Mouse (Mus musculus) midbrain, embryonic 10.5 days (tissue): ENCODE results near the gene Myrf. TPM values are rescaled to one million over a fixed set of nuclear protein-coding genes. Genes with fewer than 3 reads are reported as not detected.

Experiments
- DNase-seq: peaks from one replicate; pipeline ENCODE4 v3.0.0-alpha.2; 2017; ENCODE audit warnings: low spot score
- H3K27ac ChIP-seq: fragments of 300-500 bp; sonication (generic); replicated peaks from 2 replicates; pipeline ENCODE4 v1.5.1; 2016; ENCODE audit warnings: mild to moderate bottlenecking
- H3K27me3 ChIP-seq: fragments of 300-500 bp; sonication (generic); 2 replicates; pipeline ENCODE4 v1.6.1; 2016; ENCODE audit warnings: low read depth, mild to moderate bottlenecking; ENCODE audit not compliant: poor library complexity, severe bottlenecking
- H3K36me3 ChIP-seq: fragments of 300-500 bp; sonication (generic); 2 replicates; pipeline ENCODE4 v1.6.1; 2016; ENCODE audit warnings: mild to moderate bottlenecking, moderate library complexity
- H3K4me1 ChIP-seq: fragments of 300-500 bp; sonication (generic); 2 replicates; pipeline ENCODE4 v1.6.1; 2016
- H3K4me3 ChIP-seq: fragments of 300-500 bp; sonication (generic); 2 replicates; pipeline ENCODE4 v1.5.1; 2016; ENCODE audit warnings: mild to moderate bottlenecking, moderate library complexity
- H3K9me3 ChIP-seq: fragments of 300-500 bp; sonication (generic); replicated peaks from 2 replicates; pipeline ENCODE4 v1.6.1; 2016; ENCODE audit warnings: mild to moderate bottlenecking
- WGBS: fragments of 180-500 bp; shearing (Covaris S2); methylation state at CpG from one replicate; pipeline ENCODE4 v1.1.7; 2016; 5-methylcytosine and 5-hydroxymethylcytosine counted together
- polyA plus RNA-seq: library from polyadenylated mRNA; unstranded; fragments of >200 nt; fragmentation: Nextera tagmentation; extraction: Ambion mirVana; gene quantifications from 2 replicates; pipeline ENCODE4 v1.2.1, GENCODE M21; 2016

Gene Myrf
- polyA plus RNA-seq, 1 experiment from 2014 or later, result 2.2 TPM

GRCm38 (mm10) chr19:10239975-10240653, 434 bp downstream of the Myrf start:
- H3K27ac ChIP-seq, result peak overlapping the region; percentile 80
- DNase-seq, result no peak
- no peaks in the 10 kb centered on the region for H3K9me3 ChIP-seq
- peaks cover 50% of the 10 kb centered on the region for H3K27me3 ChIP-seq
- H3K4me1 ChIP-seq, result peaks cover 39% of the 10 kb centered on the region
- peak overlapping the region; percentile 65 for H3K4me3 ChIP-seq
- 3% methylated on average over 26 of the region's 26 CpGs for WGBS
- no peaks in the 10 kb centered on the region for H3K36me3 ChIP-seq

GRCm38 (mm10) chr19:10239419-10239818, 1.1 kb downstream of the Myrf start:
- peaks cover 50% of the 10 kb centered on the region for H3K27me3 ChIP-seq
- WGBS, result 40% methylated on average over 2 of the region's 2 CpGs
- no peaks in the 10 kb centered on the region for H3K36me3 ChIP-seq
- no peak overlapping the region for H3K27ac ChIP-seq
- H3K4me3 ChIP-seq, result peak overlapping the region; percentile 65; the same call in 1 of the 2 replicates
- no peak for DNase-seq
- no peaks in the 10 kb centered on the region for H3K9me3 ChIP-seq
- peaks cover 39% of the 10 kb centered on the region for H3K4me1 ChIP-seq

- Histone ChIP-seq H3K4me3 (no peak overlapping the region), H3K27me3 (peaks cover 50% of the 10 kb centered on the region), H3K9me3 (no peaks in the 10 kb centered on the region), H3K4me1 (peaks cover 29% of the 10 kb centered on the region), H3K27ac (no peak overlapping the region), H3K36me3 (no peaks in the 10 kb centered on the region)
- DNase-seq, result no peak
- 64% methylated on average over 3 of the region's 3 CpGs for whole genome bisulfite sequencing
These were observed 2.1 kb downstream of the Myrf start for GRCm38 (mm10) chr19:10238477-10238876.

GRCm38 (mm10) chr19:10235784-10236565, 4.6 kb downstream of the Myrf start:
- H3K27ac ChIP-seq, result no peak overlapping the region
- no peaks in the 10 kb centered on the region for H3K36me3 ChIP-seq
- peaks cover 41% of the 10 kb centered on the region for H3K4me1 ChIP-seq
- no peaks in the 10 kb centered on the region for H3K9me3 ChIP-seq
- WGBS, result 89% methylated on average over 9 of the region's 9 CpGs
- no peak overlapping the region for H3K4me3 ChIP-seq
- DNase-seq, result no peak
- peaks cover 47% of the 10 kb centered on the region for H3K27me3 ChIP-seq

DNA sequence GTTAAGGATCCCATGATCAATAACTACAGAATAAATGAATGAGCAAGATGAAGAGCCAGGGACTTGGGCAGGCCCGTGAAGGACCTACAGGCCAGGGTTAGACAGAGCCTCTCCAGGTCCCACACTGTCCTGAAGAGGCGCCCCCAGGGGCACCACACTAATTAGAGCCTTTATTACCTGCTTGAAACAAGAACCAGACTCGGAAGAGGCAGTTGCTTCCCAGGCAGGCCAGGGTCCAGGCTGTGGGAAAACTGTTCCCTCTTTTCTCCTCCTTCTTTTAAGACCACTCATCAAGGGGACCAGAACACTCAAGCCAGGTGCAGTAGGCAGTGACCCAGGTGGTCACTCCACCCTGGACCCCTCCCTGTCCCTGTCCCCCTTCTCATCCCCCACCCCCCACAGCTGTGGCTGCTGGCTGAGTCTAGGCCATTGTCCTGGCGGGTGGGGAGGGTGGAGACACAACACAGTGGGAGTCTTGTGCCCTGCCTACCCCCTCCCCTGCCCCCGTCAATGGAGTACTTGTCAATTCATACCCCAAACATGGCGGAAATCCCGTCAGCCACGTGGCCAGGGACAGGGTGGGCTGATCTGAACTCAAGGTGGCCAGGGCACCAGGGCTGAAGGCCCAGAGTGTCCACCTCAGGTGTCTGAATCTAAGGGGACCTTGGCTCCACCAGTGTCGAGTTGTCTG, 8.1 kb downstream of the Myrf start:
- no peaks in the 10 kb centered on the region for H3K36me3 ChIP-seq
- H3K4me1 ChIP-seq, result peaks cover 40% of the 10 kb centered on the region
- DNase-seq, result no peak
- no peak overlapping the region for H3K4me3 ChIP-seq
- H3K27me3 ChIP-seq, result peaks cover 26% of the 10 kb centered on the region
- 35% methylated on average over 9 of the region's 9 CpGs for WGBS
- no peaks in the 10 kb centered on the region for H3K9me3 ChIP-seq
- H3K27ac ChIP-seq, result no peak overlapping the region; the same call in 1 of the 2 replicates

DNA sequence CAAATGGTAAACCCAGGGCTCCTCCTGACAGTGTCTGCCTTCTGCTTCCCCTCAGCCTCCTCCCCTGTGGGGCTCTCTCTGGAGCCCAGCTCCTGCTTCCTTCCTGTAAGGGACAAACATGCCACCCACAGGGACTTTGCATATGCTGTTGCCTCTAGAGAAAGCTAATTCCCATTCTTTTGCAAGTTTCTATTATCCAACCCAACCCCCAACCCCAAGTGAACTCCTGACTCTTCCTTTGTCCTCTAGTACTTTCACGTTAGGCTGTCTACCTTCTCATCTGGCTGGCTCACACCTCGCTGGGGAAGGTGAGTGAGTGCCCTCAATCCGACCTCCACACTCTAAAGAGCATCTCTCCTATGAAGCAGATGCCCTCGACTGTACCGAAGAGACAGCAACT, 8.7 kb downstream of the Myrf start:
- Histone ChIP-seq H3K27ac (peak overlapping the region; percentile 63; the same call in 1 of the 2 replicates), H3K36me3 (no peaks in the 10 kb centered on the region), H3K27me3 (peaks cover 26% of the 10 kb centered on the region), H3K9me3 (no peaks in the 10 kb centered on the region), H3K4me1 (peaks cover 40% of the 10 kb centered on the region), H3K4me3 (no peak overlapping the region)
- no peak for DNase-seq
- WGBS, result 10% methylated on average over 5 of the region's 5 CpGs

GRCm38 (mm10) chr19:10231016-10231415, 9.5 kb downstream of the Myrf start:
- DNase-seq, result no peak
- 5% methylated on average over 7 of the region's 7 CpGs for WGBS
- Histone ChIP-seq H3K27ac (peak overlapping the region; percentile 63), H3K27me3 (peaks cover 26% of the 10 kb centered on the region), H3K4me1 (peaks cover 40% of the 10 kb centered on the region), H3K9me3 (no peaks in the 10 kb centered on the region), H3K36me3 (no peaks in the 10 kb centered on the region), H3K4me3 (no peak overlapping the region)

DNA sequence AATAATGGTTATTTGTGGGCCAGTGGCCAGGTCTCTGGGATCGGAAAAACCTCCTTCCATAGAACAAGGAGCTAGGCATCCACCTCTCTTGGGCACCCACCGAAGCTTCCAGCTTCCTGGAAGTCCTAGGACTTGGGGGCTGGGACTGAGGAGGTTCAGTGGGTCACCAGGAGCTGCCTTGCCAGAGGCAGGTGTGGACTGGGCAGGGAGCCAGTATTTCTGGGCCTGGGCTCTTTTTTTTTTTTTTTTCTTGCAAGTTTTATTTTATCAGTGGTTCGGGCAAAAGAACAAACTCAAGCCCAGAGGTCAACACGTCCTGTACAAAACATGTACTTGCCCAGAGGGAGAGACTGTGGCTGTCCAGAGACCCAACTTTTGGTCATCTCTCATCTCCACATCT, 14.8 kb downstream of the Myrf start:
- H3K9me3 ChIP-seq, result no peaks in the 10 kb centered on the region
- no peak overlapping the region for H3K4me3 ChIP-seq
- peaks cover 8% of the 10 kb centered on the region; the same call in 1 of the 2 replicates for H3K27me3 ChIP-seq
- peak overlapping the region; percentile 89 for H3K27ac ChIP-seq
- DNase-seq, result no peak
- H3K4me1 ChIP-seq, result peaks cover 52% of the 10 kb centered on the region
- WGBS, result 94% methylated on average over 4 of the region's 4 CpGs
- H3K36me3 ChIP-seq, result no peaks in the 10 kb centered on the region

DNA sequence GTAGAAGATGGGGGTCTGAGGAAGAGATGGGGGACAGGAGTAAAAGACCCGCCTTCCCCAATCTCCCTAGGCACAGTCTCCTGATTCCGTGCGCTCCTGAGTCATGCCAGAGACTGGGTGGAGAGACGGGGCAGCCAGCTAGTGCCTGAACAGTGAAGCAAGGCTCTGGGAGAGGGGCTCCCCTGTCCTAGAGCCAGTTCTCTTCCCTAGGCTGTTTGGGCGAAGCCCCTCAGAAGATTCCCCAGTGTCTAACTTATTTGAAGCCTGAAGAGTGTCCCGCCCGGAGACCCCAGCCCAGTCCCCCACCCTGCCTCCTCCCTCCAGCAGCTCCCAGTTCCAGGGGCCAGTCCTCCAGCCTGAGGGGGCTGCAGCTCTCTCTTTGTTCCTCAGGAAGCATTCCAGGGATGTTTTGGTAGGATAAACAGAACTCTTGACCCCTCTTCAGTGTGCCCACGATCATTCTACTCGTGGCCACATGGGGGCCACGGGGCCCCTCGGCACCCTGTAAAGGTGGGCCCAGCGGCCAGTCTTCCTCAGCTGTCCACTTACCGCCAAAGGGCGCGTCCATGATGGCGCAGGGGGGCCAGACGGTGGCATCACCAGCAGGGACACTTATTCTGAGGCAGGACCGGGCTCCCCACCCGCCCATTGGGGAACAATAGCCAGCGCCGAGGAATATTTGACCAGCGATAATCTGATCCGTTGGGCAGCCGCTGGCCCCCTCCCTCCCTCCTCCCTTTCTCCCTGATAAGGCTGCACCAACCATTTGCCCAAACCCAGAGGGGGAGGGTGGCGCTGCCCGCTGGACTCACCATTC, 15.7 kb downstream of the Myrf start:
- no peaks in the 10 kb centered on the region; the same call in 1 of the 2 replicates for H3K27me3 ChIP-seq
- no peaks in the 10 kb centered on the region for H3K9me3 ChIP-seq
- H3K4me3 ChIP-seq, result peak overlapping the region; percentile 44
- no peaks in the 10 kb centered on the region for H3K36me3 ChIP-seq
- WGBS, result 27% methylated on average over 26 of the region's 26 CpGs
- peak overlapping the region; percentile 89 for H3K27ac ChIP-seq
- peaks cover 43% of the 10 kb centered on the region for H3K4me1 ChIP-seq
- DNase-seq, result peak; percentile 54

DNA sequence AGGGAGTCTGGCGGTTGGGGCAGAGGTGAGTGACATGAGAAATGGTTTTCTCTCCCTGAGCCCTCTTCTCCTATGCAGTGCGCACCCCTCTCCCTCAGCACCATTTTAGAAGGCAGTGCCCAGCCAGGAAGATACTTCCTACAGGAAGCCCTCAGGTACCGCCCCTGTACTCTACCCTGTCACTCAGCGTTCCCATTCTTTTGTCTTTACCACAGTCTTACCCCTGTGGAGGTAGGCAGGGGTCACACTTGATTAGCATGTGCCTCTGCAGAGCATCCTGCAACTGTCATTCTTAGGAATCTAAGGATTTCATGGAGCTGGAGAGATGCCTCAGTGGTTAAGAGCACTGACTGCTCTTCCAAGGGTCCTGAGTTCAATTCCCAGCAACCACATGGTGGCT, 17.0 kb downstream of the Myrf start:
- Histone ChIP-seq H3K27me3 (no peaks in the 10 kb centered on the region), H3K4me3 (no peak overlapping the region), H3K9me3 (no peaks in the 10 kb centered on the region), H3K36me3 (no peaks in the 10 kb centered on the region), H3K4me1 (peaks cover 40% of the 10 kb centered on the region), H3K27ac (no peak overlapping the region)
- no peak for DNase-seq
- WGBS, result 80% methylated on average over 4 of the region's 4 CpGs

DNA sequence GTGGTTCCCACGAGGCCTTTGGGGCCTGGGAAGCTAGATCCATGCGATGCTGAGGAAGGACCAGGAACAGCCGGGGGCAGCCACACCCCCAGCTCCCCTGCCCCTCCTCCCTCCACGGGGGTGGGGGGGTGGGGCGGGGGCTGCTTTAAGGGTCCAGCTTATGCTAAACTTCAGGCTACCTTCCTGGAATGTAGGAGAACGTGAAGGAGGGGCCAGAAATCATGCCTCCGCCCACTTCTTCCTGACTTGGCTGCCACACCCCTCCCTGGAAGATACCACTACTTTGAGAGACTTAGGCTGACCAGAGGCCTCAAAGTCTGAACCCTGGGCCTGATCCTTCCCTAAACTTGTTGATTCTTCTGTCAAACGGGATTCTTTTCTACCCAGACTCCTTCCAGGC, 17.9 kb downstream of the Myrf start:
- 47% methylated on average over 7 of the region's 8 CpGs for WGBS
- DNase-seq, result no peak
- Histone ChIP-seq H3K9me3 (no peaks in the 10 kb centered on the region), H3K4me1 (peaks cover 39% of the 10 kb centered on the region), H3K4me3 (no peak overlapping the region), H3K27me3 (no peaks in the 10 kb centered on the region), H3K27ac (no peak overlapping the region; the same call in 1 of the 2 replicates), H3K36me3 (no peaks in the 10 kb centered on the region)

DNA sequence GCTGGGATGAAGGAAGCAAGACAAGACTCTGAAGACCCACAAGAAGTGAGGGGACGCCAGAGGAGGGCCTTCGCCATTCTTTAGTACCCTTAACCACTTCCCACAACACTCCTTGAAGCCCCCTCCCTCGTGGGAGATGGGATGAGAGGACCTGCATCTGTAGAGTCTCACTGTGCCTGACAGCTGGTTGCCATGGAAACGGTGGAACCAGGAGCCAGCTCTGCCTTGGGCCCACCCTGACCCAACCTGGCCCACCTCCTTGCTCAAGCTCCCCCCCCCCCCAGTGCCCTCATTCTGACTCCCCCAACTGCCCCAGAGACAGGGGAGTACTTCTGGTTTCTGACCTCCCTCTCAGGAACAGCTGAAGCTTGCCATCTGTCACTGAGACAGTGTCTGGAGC, 19.0 kb downstream of the Myrf start:
- no peak overlapping the region for H3K4me3 ChIP-seq
- no peaks in the 10 kb centered on the region for H3K27me3 ChIP-seq
- peaks cover 39% of the 10 kb centered on the region for H3K4me1 ChIP-seq
- H3K27ac ChIP-seq, result no peak overlapping the region
- H3K9me3 ChIP-seq, result no peaks in the 10 kb centered on the region
- no peaks in the 10 kb centered on the region for H3K36me3 ChIP-seq
- no peak for DNase-seq
- WGBS, result 74% methylated on average over 4 of the region's 4 CpGs
